Mouse (Mus musculus) cerebellum, adult 2 months (tissue): ENCODE measurements at regions not wholly inside any gene's neighbourhood (a gene's known extent, or its start where the extent isn't known, plus 50 kb on each side); places are given as distances from the start of the nearest gene placed in this dataset.

Experiments used
- CTCF ChIP-seq: fragments of 200-500 bp; IDR thresholded peaks from 2 replicates; pipeline ENCODE4 v1.5.1; 2011; ENCODE audit warnings: low read depth, mild to moderate bottlenecking, control low read depth, low read length, moderate library complexity, borderline replicate concordance; ENCODE audit not compliant: insufficient read depth
- POLR2A ChIP-seq: fragments of 200-500 bp; IDR thresholded peaks from 2 replicates; pipeline ENCODE4 v1.6.1; 2011; ENCODE audit warnings: low read length, control low read depth, borderline replicate concordance; ENCODE audit not compliant: insufficient read depth

- TF ChIP-seq CTCF: no peak
- TF ChIP-seq POLR2A: no peak
Observed at GRCm38 (mm10) chr3:77695571-77695970, 1590.7 kb downstream of the Rapgef2 start.
